Mouse (Mus musculus) CH12.LX (cell line): Measurements from ENCODE around the gene Btbd8.

Experiments used
- BHLHE40 ChIP-seq: IDR thresholded peaks from 2 replicates; pipeline ENCODE4 v1.6.1; 2011; ENCODE audit warnings: mild to moderate bottlenecking, low read depth, low read length, improper control_type of control experiment
- CTCF ChIP-seq, 2 experiments: IDR thresholded peaks in 1 of 2; conservative IDR thresholded peaks in 1 of 2; 2 replicates each; pipeline ENCODE4 v1.5.1; 2011 to 2012; ENCODE audit warnings: low read depth in 2 of 2, low read length in 2 of 2, improper control_type of control experiment in 1 of 2, inconsistent platforms in 1 of 2, mild to moderate bottlenecking in 1 of 2, moderate library complexity in 1 of 2
- EP300 ChIP-seq: IDR thresholded peaks from 2 replicates; pipeline ENCODE4 v1.6.1; 2011; ENCODE audit warnings: low read length, improper control_type of control experiment
- MXI1 ChIP-seq: IDR thresholded peaks from 2 replicates; pipeline ENCODE4 v1.6.1; 2011; ENCODE audit warnings: mild to moderate bottlenecking, low read depth, low read length, improper control_type of control experiment
- MYC ChIP-seq: IDR thresholded peaks from 2 replicates; pipeline ENCODE4 v1.6.1; 2011; ENCODE audit warnings: low read depth, mild to moderate bottlenecking, improper control_type of control experiment, low read length
- NELFE ChIP-seq: IDR thresholded peaks from 2 replicates; pipeline ENCODE4 v1.6.1; 2011; ENCODE audit warnings: low read depth, low read length, improper control_type of control experiment
- POLR2A ChIP-seq: IDR thresholded peaks from 2 replicates; pipeline ENCODE4 v1.6.1; 2011; ENCODE audit warnings: low read depth, mild to moderate bottlenecking, improper control_type of control experiment, low read length

DNA sequence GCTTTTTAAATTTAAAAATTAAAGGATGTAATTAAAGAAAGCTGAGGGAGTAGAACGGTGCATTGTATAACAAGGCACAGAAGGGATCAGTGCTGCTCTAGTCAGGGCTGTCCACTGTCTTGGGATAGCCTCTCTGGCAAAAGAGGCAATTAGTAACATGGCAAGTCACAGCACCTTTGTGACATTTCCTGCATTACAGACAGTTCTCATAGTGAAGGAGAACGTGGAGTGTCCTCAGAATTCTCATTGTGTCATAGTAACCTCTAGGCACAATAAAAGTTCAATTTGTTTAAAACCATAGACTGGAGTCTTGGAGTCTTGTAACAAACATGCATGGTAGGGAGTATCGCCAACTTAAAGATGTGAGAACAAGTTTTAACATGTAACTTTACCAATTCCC lies 6.5 kb upstream of the Btbd8 start, which contains the start of gene Lpcat2b:
- TF ChIP-seq MYC (no peak), POLR2A (no peak), MXI1 (no peak), CTCF (conservative IDR thresholded peaks at IDR 0.05 in 1 of 2, IDR thresholded peaks at IDR 0.05 in 1 of 2; ENCODE audit: low read depth in 2 of 2, low read length in 2 of 2) (no peak), BHLHE40 (no peak), EP300 (no peak), NELFE (no peak)
